Mouse (Mus musculus): ENCODE data around the gene Cd164. TPM values are rescaled to one million over a fixed set of nuclear protein-coding genes. Genes with fewer than 3 reads are reported as not detected.
A peak's percentile ranks its signal among the peaks of the same experiment; 100 is the strongest.

Cd164 gene
- polyA plus RNA-seq, 1 experiment = 291 TPM

DNA sequence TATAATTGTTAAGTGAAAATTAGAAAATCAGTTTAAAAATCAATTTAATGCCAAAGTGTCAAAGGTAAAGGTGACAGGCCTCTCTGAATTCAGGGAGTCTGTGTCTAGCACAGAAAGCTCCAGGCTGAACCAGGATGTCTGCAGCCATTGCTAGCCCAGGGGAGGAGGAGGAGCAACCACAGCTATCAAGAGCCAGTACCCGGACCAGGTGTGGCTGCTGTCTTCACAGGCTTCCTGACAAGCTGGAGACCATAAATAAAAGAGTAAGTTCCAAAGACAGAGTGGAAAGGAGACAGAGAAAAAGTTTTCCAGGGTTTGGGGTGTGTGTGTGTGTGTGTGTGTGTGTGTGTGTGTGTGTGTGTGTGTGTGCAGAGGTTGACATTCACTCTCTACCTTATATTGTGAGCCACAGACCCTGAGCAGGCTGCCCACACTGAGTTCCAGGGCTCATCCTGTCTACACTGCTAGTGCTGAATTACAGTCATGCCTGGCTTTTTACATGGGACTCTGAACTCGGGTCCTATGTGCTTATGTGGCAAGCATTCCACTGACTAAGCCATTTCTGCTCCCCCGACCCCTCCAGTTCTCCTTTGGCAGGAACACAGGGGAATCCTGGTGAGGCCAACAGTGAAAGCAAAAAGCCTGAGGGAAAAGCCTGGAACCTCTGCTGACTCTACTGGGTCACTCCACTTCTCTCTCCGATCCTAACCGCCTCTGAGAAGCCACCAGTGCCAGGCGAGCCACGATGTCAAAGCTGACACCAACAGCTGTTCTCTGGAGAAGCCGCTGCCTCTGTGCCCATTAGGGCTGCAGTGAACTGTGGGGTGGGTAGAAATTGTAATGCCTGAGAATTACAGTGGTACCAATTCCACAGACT lies 56.5 kb downstream of the Cd164 start:
- Histone ChIP-seq H3K27ac (ENCODE audit: insufficient read depth, low read depth, low read length) (no peak overlapping the region), H3K4me3 (ENCODE audit: insufficient read depth, low read depth, low read length) (no peak overlapping the region), H3K27me3 (replicated peaks; ENCODE audit: control insufficient read depth, insufficient read depth, low read length) (no peaks in the 10 kb centered on the region), H3K4me1 (ENCODE audit: control insufficient read depth, insufficient read depth, low read length) (peaks cover 13% of the 10 kb centered on the region), H3K36me3 (ENCODE audit: control insufficient read depth, insufficient read depth, low read length) (no peaks in the 10 kb centered on the region)
- 43% methylated on average over 8 of the region's 8 CpGs for WGBS
- DNase-seq = peak; percentile 50
- TF ChIP-seq POLR2A (IDR thresholded peaks at IDR 0.05; ENCODE audit: low read depth, low read length) (no peak), CTCF (conservative IDR thresholded peaks at IDR 0.05; ENCODE audit: insufficient read depth, insufficient read length, low read depth, low read length) (no peak)

DNA sequence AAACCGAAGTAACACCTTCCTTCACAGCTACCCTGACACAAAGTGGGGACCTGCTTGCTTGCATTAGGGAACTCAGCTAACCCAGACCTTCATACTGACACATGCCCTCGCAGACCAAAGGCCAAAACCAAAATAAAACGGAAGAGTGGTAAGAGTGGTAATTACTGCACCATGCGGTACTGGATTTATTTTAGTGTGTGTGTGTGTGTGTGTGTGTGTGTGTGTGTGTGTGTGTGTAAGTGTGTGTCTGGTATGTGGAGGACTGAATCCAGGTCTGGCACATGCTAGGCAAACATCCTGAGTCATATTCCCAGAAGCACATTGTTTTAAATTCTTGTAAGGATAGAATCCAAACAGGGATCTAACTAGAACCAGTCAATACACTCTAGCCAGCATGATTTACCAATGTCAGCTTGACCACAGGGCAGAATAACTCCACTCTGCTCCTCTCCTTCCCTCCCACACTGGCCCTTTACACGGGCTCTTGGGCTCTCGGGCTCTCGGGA lies 57.2 kb downstream of the Cd164 start:
- Histone ChIP-seq H3K27me3 (replicated peaks; ENCODE audit: control insufficient read depth, insufficient read depth, low read length) (no peaks in the 10 kb centered on the region), H3K4me1 (ENCODE audit: control insufficient read depth, insufficient read depth, low read length) (peaks cover 15% of the 10 kb centered on the region), H3K27ac (ENCODE audit: insufficient read depth, low read depth, low read length) (no peak overlapping the region), H3K4me3 (ENCODE audit: insufficient read depth, low read depth, low read length) (no peak overlapping the region), H3K36me3 (ENCODE audit: control insufficient read depth, insufficient read depth, low read length) (no peaks in the 10 kb centered on the region)
- no peak for DNase-seq
- no peak for TF ChIP-seq CTCF (conservative IDR thresholded peaks at IDR 0.05; ENCODE audit: insufficient read depth, insufficient read length, low read depth, low read length)
- no peak for TF ChIP-seq POLR2A (IDR thresholded peaks at IDR 0.05; ENCODE audit: low read depth, low read length)
- 64% methylated on average over 7 of the region's 7 CpGs for WGBS

DNA sequence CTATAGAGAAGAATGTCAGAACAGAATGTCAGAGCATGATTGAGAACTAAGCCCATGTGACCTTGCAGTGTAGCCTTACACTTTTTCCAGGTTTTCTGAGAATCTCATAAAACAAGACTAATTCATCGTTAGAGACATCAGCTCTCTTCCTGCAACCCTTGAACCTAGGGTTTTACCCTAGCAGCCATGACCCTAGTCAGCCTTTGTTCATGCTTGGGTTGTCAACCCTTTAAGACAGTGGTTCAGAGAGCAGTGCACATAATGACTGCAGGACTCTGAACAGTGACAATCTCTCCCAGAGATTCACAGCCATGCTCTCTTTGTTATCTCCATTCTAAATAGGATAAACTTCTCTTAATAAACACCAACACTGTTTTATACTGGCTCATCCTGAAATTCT lies 59.3 kb downstream of the Cd164 start:
- peak; percentile 83 for DNase-seq
- H3K4me1 ChIP-seq (ENCODE audit: control insufficient read depth, insufficient read depth, low read length) = peaks cover 15% of the 10 kb centered on the region
- TF ChIP-seq CTCF (conservative IDR thresholded peaks at IDR 0.05; ENCODE audit: insufficient read depth, insufficient read length, low read depth, low read length) (no peak), POLR2A (IDR thresholded peaks at IDR 0.05; ENCODE audit: low read depth, low read length) (no peak)
- no peak overlapping the region for H3K4me3 ChIP-seq (ENCODE audit: insufficient read depth, low read depth, low read length)
- no peaks in the 10 kb centered on the region for H3K27me3 ChIP-seq (replicated peaks; ENCODE audit: control insufficient read depth, insufficient read depth, low read length)
- 16% methylated on average over 1 of the region's 1 CpGs for WGBS
- peak overlapping the region; percentile 62 for H3K27ac ChIP-seq (ENCODE audit: insufficient read depth, low read depth, low read length)
- no peaks in the 10 kb centered on the region for H3K36me3 ChIP-seq (ENCODE audit: control insufficient read depth, insufficient read depth, low read length)

DNA sequence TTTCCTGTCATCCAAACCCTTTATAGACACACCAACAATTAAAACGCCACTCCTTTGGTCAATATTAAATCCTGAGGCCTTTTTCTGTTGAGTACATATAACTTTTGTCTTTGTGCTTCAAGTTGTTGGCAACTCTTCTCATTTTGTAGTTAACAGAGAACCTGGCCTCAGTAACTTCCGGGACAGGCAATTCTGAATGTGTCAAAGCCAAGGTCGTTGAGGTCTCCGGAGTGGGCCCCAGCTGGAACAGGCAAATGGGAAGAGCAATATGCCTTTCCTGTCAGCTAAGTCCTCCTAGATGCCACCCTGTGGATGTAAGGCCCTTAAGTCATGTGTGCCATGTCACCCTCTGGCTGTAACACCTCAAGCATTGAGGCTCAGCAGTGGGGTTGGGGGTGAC lies 61.2 kb downstream of the Cd164 start:
- Histone ChIP-seq H3K4me3 (ENCODE audit: insufficient read depth, low read depth, low read length) (no peak overlapping the region), H3K4me1 (ENCODE audit: control insufficient read depth, insufficient read depth, low read length) (peaks cover 15% of the 10 kb centered on the region), H3K27ac (ENCODE audit: insufficient read depth, low read depth, low read length) (peak overlapping the region; percentile 63; the same call in 1 of the 2 replicates), H3K27me3 (replicated peaks; ENCODE audit: control insufficient read depth, insufficient read depth, low read length) (no peaks in the 10 kb centered on the region), H3K36me3 (ENCODE audit: control insufficient read depth, insufficient read depth, low read length) (no peaks in the 10 kb centered on the region)
- 31% methylated on average over 4 of the region's 4 CpGs for WGBS
- peak; percentile 62 for DNase-seq
- TF ChIP-seq POLR2A (IDR thresholded peaks at IDR 0.05; ENCODE audit: low read depth, low read length) = no peak
- TF ChIP-seq CTCF (conservative IDR thresholded peaks at IDR 0.05; ENCODE audit: insufficient read depth, insufficient read length, low read depth, low read length) = no peak

Other genes starting within 250 kb of the Cd164 start
- 12.6 and 13.4 TPM in 2 replicates for gene Fig4, start 216.2 kb upstream of the Cd164 start, polyA plus RNA-seq (2012; rRNA removed)
- gene Ak9, start 215.4 kb upstream of the Cd164 start, polyA plus RNA-seq (2012; rRNA removed) = 0.02 and 0.03 TPM in 2 replicates
- gene Zbtb24, start 69.0 kb upstream of the Cd164 start, polyA plus RNA-seq (2012; rRNA removed) = 14.9 and 17.9 TPM in 2 replicates
- gene Mical1, start 43.1 kb upstream of the Cd164 start, polyA plus RNA-seq (2012; rRNA removed) = 9.1 and 10.2 TPM in 2 replicates
- 124 and 129 TPM in 2 replicates for gene Smpd2, start 29.0 kb upstream of the Cd164 start, polyA plus RNA-seq (2012; rRNA removed)
- 2.5 and 3.2 TPM in 2 replicates for gene Ppil6, start 29.0 kb upstream of the Cd164 start, polyA plus RNA-seq (2012; rRNA removed)
- gene Ccdc162, start 197.2 kb downstream of the Cd164 start, polyA plus RNA-seq (2012; rRNA removed) = 2.1 and 2.5 TPM in 2 replicates